Mouse (Mus musculus) intestine, embryonic 16.5 days (tissue): ENCODE data around the gene Slc2a1. TPM values are rescaled to one million over a fixed set of nuclear protein-coding genes. Genes with fewer than 3 reads are reported as not detected.

Experiments used
- ATAC-seq: fragments of 200-750 bp; cut with Nextera tagmentation; 2 replicates; pipeline ENCODE4 v1.8.0; 2017; ENCODE audit warnings: moderate TSS enrichment, moderate library complexity
- H3K27ac ChIP-seq: fragments of 300-500 bp; sonication (generic); 2 replicates; pipeline ENCODE4 v1.5.1; 2014; ENCODE audit warnings: mild to moderate bottlenecking, low read length
- H3K27me3 ChIP-seq: fragments of 300-500 bp; sonication (generic); replicated peaks from 2 replicates; pipeline ENCODE4 v1.6.1; 2014; ENCODE audit warnings: low read length, control low read depth, mixed read lengths; ENCODE audit not compliant: control insufficient read depth, insufficient read depth
- H3K36me3 ChIP-seq: fragments of 300-500 bp; sonication (generic); 2 replicates; pipeline ENCODE4 v1.6.1; 2014; ENCODE audit warnings: low read length, control low read depth; ENCODE audit not compliant: control insufficient read depth, insufficient read depth
- H3K4me1 ChIP-seq: fragments of 300-500 bp; sonication (generic); 2 replicates; pipeline ENCODE4 v1.6.1; 2014; ENCODE audit warnings: low read length, control low read depth, mixed read lengths; ENCODE audit not compliant: control insufficient read depth, insufficient read depth
- H3K4me2 ChIP-seq: fragments of 300-500 bp; sonication (generic); 2 replicates; pipeline ENCODE4 v1.6.1; 2014; ENCODE audit warnings: low read depth, low read length, control low read depth
- H3K4me3 ChIP-seq: fragments of 300-500 bp; sonication (generic); 2 replicates; pipeline ENCODE4 v1.5.1; 2014; ENCODE audit warnings: mild to moderate bottlenecking, low read length
- H3K9ac ChIP-seq: fragments of 300-500 bp; sonication (generic); 2 replicates; pipeline ENCODE4 v1.6.1; 2014; ENCODE audit warnings: low read depth, low read length
- H3K9me3 ChIP-seq: fragments of 300-500 bp; sonication (generic); 2 replicates; pipeline ENCODE4 v1.6.1; 2016; ENCODE audit warnings: low read length, control low read depth; ENCODE audit not compliant: control insufficient read depth
- WGBS: fragments of 180-500 bp; shearing (Covaris S2); extraction: QIAGEN DNeasy Blood & Tissue Kit; methylation state at CpG from one replicate; pipeline ENCODE4 v1.1.7; 2014; 5-methylcytosine and 5-hydroxymethylcytosine counted together
- polyA plus RNA-seq: library from polyadenylated mRNA; unstranded; fragments of >200 nt; fragmentation: Nextera tagmentation; extraction: Ambion mirVana; gene quantifications from 2 replicates; pipeline ENCODE4 v1.2.1, GENCODE M21; 2015

Gene Slc2a1
- polyA plus RNA-seq, 1 experiment from 2014 or later = 156 TPM

GRCm38 (mm10) chr4:119120095-119120494, 11.6 kb downstream of the Slc2a1 start:
- 86% methylated on average over 6 of the region's 6 CpGs for WGBS
- Histone ChIP-seq H3K9ac (no peak overlapping the region), H3K4me2 (no peak overlapping the region), H3K4me3 (no peak overlapping the region), H3K27me3 (no peaks in the 10 kb centered on the region), H3K36me3 (0 out of 2 replicates have a peak, but pooled peaks cover 10% of the 10 kb centered on the region), H3K27ac (no peak overlapping the region), H3K4me1 (peaks cover 37% of the 10 kb centered on the region), H3K9me3 (no peaks in the 10 kb centered on the region)
- ATAC-seq = no peak

GRCm38 (mm10) chr4:119121249-119121648, 12.7 kb downstream of the Slc2a1 start:
- no peak overlapping the region for H3K27ac ChIP-seq
- no peaks in the 10 kb centered on the region for H3K9me3 ChIP-seq
- no peak overlapping the region for H3K9ac ChIP-seq
- no peak overlapping the region for H3K4me2 ChIP-seq
- 0 out of 2 replicates have a peak, but pooled peaks cover 10% of the 10 kb centered on the region for H3K36me3 ChIP-seq
- peaks cover 32% of the 10 kb centered on the region for H3K4me1 ChIP-seq
- peak; percentile 66 for ATAC-seq
- H3K4me3 ChIP-seq = no peak overlapping the region
- WGBS = 29% methylated on average over 4 of the region's 4 CpGs
- no peaks in the 10 kb centered on the region for H3K27me3 ChIP-seq

- no peak overlapping the region for H3K27ac ChIP-seq
- no peak overlapping the region for H3K9ac ChIP-seq
- H3K4me3 ChIP-seq = no peak overlapping the region
- peaks cover 29% of the 10 kb centered on the region for H3K4me1 ChIP-seq
- peaks cover 14% of the 10 kb centered on the region; the same call in 1 of the 2 replicates for H3K36me3 ChIP-seq
- 54% methylated on average over 2 of the region's 2 CpGs for WGBS
- ATAC-seq = no peak
- no peaks in the 10 kb centered on the region for H3K27me3 ChIP-seq
- H3K9me3 ChIP-seq = no peaks in the 10 kb centered on the region
- H3K4me2 ChIP-seq = no peak overlapping the region
These were observed 16.3 kb downstream of the Slc2a1 start for GRCm38 (mm10) chr4:119124771-119125273.

- H3K4me3 ChIP-seq = no peak overlapping the region
- no peak overlapping the region for H3K27ac ChIP-seq
- no peaks in the 10 kb centered on the region for H3K27me3 ChIP-seq
- no peak overlapping the region for H3K4me2 ChIP-seq
- peaks cover 29% of the 10 kb centered on the region for H3K4me1 ChIP-seq
- H3K36me3 ChIP-seq = peaks cover 9% of the 10 kb centered on the region; the same call in 1 of the 2 replicates
- no peak overlapping the region for H3K9ac ChIP-seq
- WGBS = 76% methylated on average over 9 of the region's 9 CpGs
- H3K9me3 ChIP-seq = no peaks in the 10 kb centered on the region
- ATAC-seq = no peak
These were observed 17.2 kb downstream of the Slc2a1 start for GRCm38 (mm10) chr4:119125577-119126270.

GRCm38 (mm10) chr4:119127229-119127628, 18.7 kb downstream of the Slc2a1 start:
- WGBS = 66% methylated on average over 6 of the region's 6 CpGs
- Histone ChIP-seq H3K4me1 (peaks cover 20% of the 10 kb centered on the region), H3K36me3 (peaks cover 12% of the 10 kb centered on the region; the same call in 1 of the 2 replicates), H3K9ac (no peak overlapping the region), H3K9me3 (no peaks in the 10 kb centered on the region), H3K27ac (no peak overlapping the region; the same call in 1 of the 2 replicates), H3K4me3 (no peak overlapping the region), H3K4me2 (no peak overlapping the region), H3K27me3 (no peaks in the 10 kb centered on the region)
- ATAC-seq = no peak

GRCm38 (mm10) chr4:119128547-119128946, 20.0 kb downstream of the Slc2a1 start:
- H3K4me1 ChIP-seq = peaks cover 17% of the 10 kb centered on the region
- H3K4me2 ChIP-seq = no peak overlapping the region
- ATAC-seq = no peak
- no peaks in the 10 kb centered on the region for H3K27me3 ChIP-seq
- no peaks in the 10 kb centered on the region for H3K9me3 ChIP-seq
- WGBS = 84% methylated on average over 7 of the region's 7 CpGs
- H3K27ac ChIP-seq = no peak overlapping the region
- peaks cover 21% of the 10 kb centered on the region for H3K36me3 ChIP-seq
- no peak overlapping the region for H3K9ac ChIP-seq
- no peak overlapping the region for H3K4me3 ChIP-seq

- no peak for ATAC-seq
- Histone ChIP-seq H3K9ac (no peak overlapping the region), H3K9me3 (no peaks in the 10 kb centered on the region), H3K36me3 (peaks cover 23% of the 10 kb centered on the region), H3K4me2 (no peak overlapping the region), H3K27me3 (no peaks in the 10 kb centered on the region), H3K27ac (no peak overlapping the region), H3K4me1 (peaks cover 12% of the 10 kb centered on the region), H3K4me3 (no peak overlapping the region)
- 79% methylated on average over 1 of the region's 1 CpGs for WGBS
These were observed 20.6 kb downstream of the Slc2a1 start for GRCm38 (mm10) chr4:119129096-119129495.

- H3K9ac ChIP-seq = no peak overlapping the region
- H3K9me3 ChIP-seq = no peaks in the 10 kb centered on the region
- 86% methylated on average over 8 of the region's 8 CpGs for WGBS
- no peak overlapping the region for H3K4me2 ChIP-seq
- ATAC-seq = no peak
- no peak overlapping the region for H3K27ac ChIP-seq
- H3K36me3 ChIP-seq = peaks cover 44% of the 10 kb centered on the region
- H3K4me3 ChIP-seq = no peak overlapping the region
- H3K27me3 ChIP-seq = no peaks in the 10 kb centered on the region
- no peaks in the 10 kb centered on the region for H3K4me1 ChIP-seq
These were observed 22.8 kb downstream of the Slc2a1 start for GRCm38 (mm10) chr4:119131189-119131910.

GRCm38 (mm10) chr4:119133306-119133705, 24.8 kb downstream of the Slc2a1 start:
- Histone ChIP-seq H3K4me1 (peaks cover 9% of the 10 kb centered on the region; the same call in 1 of the 2 replicates), H3K27me3 (no peaks in the 10 kb centered on the region), H3K27ac (no peak overlapping the region), H3K4me2 (no peak overlapping the region), H3K4me3 (no peak overlapping the region), H3K36me3 (peaks cover 46% of the 10 kb centered on the region), H3K9ac (no peak overlapping the region), H3K9me3 (no peaks in the 10 kb centered on the region)
- no peak for ATAC-seq
- WGBS = 90% methylated on average over 13 of the region's 13 CpGs
